Mouse (Mus musculus) adipocyte (in vitro differentiated cells): ENCODE data around the gene Gnaz.
"Not testable (repeated sequence)": the region's sequence is repeated elsewhere in the genome, so short reads cannot be mapped to it uniquely, and the experiment has no call there.

ENCODE experiments used
- DNase-seq: peaks from one replicate; pipeline ENCODE4 v3.0.0-alpha.2; 2016; ENCODE audit warnings: low spot score

The Gnaz gene

DNA sequence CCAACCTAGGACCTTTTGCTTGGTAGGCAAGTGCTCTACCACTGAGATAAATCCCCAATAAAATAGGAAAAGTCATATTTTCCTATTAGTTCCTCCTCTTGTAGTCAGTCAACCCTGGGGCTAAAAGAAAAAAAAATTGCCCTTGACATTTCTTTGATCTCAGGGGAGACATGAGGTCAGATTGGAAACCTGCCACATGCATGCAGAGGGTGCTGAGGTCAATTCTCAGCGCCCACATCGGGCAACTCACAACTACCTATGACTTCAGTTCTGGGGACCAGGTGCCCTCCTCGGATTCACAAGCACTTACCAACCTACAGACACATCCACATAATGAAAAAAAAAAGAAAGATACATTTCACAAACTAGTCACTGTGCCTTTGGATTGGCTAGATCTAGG, 63.3 kb downstream of the Gnaz start:
- no peak for DNase-seq

DNA sequence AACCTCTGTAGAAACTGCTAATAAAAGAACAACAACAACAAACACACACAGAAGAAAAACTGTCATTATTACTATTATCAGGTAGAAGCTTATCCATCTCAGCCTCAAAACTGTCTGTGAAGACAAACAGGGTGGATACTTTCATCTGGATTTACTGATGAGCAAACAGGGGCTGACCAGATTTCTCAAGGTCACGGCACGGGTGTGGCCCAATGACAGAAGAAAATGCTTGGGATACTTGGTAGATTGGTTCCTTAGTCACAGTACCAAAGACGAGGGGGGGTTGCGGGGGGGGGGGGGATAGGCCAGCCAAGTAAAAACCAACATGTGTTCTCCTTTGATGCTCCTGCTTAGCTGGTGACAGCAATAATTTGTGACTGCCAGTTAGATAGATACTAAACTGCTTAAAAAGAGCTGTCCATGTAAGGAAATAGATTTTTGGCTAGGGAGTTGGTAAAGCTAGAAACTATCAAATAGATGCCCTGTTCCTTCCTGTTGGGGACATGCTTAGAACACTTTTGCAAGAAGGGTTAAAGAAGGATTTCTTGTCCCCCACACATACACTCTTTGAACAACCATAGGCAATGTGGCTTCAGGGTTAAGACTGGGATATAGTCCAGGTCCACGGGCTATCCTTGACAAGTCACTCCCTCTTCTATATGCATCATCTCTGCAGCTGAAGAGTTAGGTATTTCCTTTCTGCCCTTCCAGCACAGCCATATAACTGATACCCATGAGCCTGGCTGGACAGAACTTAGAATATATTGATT, 64.6 kb downstream of the Gnaz start:
- no peak for DNase-seq

DNA sequence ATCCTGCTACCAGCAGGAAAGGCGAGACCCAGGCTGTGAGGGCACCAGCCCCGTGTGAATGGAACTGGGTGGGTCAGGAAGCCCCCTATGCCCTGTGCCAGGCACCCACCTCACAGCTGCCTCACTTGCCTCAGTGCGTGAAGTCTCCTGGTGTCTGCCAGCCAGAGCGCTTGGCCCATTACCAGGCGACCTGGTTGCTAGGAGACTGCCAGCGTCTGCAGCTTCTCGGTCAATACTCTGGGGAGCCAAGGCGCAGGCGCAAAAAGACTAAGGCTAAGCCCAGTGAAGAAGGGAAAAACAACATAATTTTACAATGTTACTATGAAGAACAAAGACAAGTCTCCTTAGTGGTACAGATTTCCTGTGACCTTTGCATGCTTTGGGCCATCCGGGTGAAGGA, 65.4 kb downstream of the Gnaz start, which contains the start of gene Rsph14:
Gene Rsph14, minus strand, starts transcription at position 192 of the 400 bp plus-strand sequence.
- DNase-seq: peak; percentile 61

DNA sequence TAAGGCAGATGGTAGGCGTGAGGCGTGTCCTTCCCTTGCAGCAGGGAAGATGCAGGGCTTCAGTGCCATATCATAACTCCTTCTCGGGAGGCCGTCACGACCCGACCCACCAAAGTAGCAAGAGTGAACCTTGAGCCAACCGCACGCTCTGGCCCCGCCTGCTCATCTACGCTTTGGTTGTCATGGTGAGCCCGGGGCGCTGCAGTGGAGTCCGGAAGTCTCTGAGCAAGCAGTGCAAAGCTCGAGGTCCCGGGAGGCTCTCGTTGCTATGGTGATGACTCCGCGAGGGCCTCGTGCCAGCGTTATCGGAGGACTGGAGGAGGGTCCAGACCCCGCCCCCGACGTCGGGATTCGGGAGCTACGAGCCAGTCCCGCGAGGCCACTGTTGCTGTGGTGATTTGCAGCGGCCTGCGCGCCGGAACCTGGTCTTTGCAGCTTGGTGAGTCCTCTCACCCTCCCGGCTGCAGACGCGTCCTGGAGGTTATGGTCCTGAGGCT, 70.0 kb downstream of the Gnaz start, which contains the start of gene Rab36:
Gene Rab36, plus strand, starts transcription at position 176 of the 497 bp plus-strand sequence.
- DNase-seq: peak; percentile 89

DNA sequence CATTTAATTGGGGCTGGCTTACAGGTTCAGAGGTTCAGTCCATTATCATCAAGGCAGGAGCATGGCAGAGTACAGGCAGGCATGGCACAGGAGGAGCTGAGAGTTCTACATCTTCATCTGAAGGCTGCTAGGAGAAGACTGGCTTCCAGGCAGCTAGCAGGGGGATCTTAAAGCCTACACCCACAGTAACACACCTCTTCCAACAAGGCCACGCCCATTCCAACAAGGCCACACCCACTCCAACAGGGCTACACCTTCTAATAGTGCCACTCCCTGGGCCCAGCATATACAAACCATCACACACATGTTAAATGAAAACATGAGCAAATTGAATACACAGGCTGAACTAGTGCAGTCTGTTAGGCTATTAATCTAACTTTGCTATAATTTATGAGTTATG, 75.1 kb downstream of the Gnaz start:
- not testable (repeated sequence) for DNase-seq

DNA sequence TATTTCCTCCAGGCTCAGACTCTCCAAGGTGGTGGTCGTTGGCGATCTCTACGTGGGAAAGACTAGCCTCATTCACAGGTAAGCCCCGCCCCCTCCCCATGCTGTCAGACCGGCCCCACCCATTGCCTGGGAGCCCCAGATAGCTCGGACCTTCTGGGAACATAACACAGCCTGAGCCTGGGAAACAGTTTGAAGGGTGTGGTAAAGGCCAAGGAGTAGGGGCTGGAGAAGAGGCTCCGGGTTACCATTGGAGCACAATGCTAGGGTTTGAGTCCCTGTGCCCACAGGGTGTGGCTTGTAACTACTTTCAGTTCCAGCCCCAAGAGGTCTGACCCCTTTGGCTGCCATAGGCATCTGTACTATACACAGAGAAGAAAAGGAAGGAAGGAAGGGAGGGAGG, 77.5 kb downstream of the Gnaz start:
- no peak for DNase-seq

DNA sequence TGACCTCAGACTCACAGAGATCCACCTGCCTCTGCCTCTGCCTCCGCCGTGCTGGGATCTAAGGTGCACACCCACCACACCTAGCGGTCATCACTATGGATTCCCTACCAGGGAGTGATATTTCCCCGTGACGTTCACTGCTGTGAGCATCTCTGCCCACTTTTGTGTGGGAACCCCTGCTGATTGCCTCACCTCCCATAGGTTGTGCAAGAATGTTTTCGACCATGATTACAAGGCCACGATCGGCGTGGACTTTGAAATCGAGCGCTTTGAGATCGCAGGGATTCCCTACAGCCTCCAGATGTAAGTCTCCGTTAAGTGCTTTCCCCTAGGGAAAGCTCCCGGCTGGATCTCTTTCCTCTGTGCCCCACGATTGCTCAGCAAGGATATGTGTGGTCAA, 78.9 kb downstream of the Gnaz start:
- DNase-seq: no peak

GRCm38 (mm10) chr10:75048711-75049110, 81.7 kb downstream of the Gnaz start:
- DNase-seq: no peak

GRCm38 (mm10) chr10:75051364-75052074, 84.5 kb downstream of the Gnaz start:
- DNase-seq: no peak

- DNase-seq: no peak
Measured at GRCm38 (mm10) chr10:75052902-75053301, 85.9 kb downstream of the Gnaz start.

- DNase-seq: no peak
Measured at GRCm38 (mm10) chr10:75053655-75054054, 86.7 kb downstream of the Gnaz start.

- DNase-seq: no peak
Measured at GRCm38 (mm10) chr10:75054125-75054524, 87.1 kb downstream of the Gnaz start.

DNA sequence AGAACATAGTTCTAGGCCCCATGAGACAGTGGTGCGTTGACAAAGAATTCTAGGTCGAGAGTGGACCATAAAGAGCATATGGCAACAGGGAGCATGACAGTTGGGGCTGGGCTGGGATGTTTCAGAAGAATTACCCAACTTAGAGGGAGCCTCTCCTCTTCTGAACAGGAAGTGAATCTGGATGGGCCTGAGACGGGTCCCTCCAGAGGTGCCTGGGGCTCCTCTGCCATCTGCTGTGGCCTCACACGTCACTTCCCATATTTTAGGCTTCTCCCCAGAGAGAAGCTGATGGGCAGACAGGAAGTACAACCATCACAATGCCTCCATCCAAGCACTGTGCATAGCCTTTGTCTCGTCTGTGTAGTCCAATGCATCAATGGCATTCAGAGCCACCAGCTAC, 88.7 kb downstream of the Gnaz start:
- DNase-seq: no peak

DNA sequence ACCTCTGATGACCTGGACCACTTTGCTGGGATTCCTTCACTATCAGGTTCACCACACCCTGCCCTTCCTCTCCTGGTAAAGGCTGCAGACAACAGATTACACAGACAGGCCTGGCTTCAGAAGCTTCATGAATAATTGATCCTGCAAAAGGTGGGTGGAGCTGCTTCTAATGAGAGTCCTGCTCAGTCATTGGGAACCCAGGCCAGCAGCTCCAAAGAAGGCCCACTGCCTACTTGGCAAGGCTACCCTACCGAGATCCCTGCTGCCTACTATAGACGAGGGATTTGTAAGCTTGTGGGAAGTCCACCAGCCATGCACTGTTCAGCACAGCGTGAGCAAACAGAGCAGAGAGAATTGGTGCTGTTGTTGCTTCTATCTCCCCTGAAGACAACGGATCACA, 89.3 kb downstream of the Gnaz start:
- peak; percentile 14 for DNase-seq

DNA sequence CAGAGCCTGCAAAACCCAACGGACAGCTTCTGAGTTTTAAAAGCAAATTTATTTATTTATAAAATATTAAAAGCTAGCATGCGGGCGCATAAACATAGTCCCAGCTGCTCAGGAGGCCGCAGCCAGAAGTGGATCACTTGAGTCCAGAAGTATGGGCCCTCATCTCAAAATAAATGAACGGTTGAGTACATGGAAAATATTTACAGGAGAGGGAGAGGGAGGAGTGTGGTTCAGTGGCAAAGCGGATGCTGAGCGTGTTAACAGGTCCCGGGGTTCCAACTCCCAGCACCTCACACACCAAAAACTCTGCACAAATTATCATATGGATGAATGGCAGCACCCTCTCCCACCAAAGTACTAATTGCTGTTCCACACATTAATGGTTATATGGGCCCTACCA, 91.4 kb downstream of the Gnaz start:
- no peak for DNase-seq

GRCm38 (mm10) chr10:75058761-75059395, 91.9 kb downstream of the Gnaz start:
- no peak for DNase-seq

DNA sequence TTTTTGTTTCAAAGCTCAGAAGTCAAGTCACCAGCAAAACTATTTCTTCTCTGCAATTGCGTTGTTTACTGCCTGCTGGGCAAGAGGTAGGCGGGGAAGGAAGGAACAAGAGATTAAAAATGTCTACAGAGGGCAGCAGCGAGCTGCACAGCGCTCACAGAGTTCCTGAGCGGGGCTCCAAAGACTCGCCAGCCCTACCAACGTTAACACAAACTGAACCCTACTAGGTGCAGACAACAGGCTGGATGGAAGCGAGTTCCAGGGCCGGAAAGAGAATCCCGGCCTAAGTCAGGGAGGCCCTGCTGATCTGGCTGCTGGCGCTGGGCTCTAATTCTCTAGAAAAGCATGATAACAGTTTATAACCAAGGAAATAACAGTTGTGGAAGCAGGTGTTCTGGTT, 92.4 kb downstream of the Gnaz start:
- peak; percentile 83 for DNase-seq

DNA sequence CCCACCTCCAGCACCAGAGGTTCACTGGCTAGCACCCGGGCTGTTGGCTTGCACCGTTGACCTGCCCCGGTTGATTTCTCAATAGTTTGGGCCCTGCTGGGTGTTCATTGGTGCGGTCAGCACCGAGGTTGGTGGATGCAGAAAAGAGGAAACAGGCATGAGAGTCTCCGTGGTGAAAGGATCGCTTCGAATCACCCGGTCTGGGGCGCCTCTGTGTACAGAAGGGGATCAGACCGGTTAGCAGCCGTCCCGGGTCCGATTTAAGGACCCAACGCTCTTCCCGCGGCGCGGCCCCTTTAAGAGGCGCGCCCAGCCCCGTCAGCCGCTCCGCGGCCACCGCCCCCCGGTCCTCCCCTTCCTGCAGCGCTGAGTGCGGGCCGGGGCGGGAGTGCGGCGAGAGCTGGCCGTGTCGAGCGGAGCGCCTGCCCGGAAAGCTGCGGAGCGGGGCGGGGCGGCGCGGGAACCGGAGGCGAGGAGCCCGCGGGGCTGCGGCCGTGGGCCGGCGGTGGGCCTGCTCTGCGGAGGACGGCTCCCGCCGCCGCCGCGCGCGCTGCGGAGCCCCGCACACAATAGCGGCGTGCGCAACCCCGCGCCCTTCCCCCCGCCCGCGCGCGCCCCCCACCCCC, 93.4 kb downstream of the Gnaz start, which contains the start of gene Bcr:
Gene Bcr, plus strand, starts transcription at position 376 of the 626 bp plus-strand sequence.
- peak; percentile 61 for DNase-seq

- no peak for DNase-seq
Measured at GRCm38 (mm10) chr10:75060843-75061235, 93.9 kb downstream of the Gnaz start.

GRCm38 (mm10) chr10:75061341-75062188, 94.6 kb downstream of the Gnaz start:
- no peak for DNase-seq

- no peak for DNase-seq
Measured at GRCm38 (mm10) chr10:75062189-75062561, 95.2 kb downstream of the Gnaz start.
